8 mouse cellular contexts compared by ENCODE assay signal in the genomic region with DNA sequence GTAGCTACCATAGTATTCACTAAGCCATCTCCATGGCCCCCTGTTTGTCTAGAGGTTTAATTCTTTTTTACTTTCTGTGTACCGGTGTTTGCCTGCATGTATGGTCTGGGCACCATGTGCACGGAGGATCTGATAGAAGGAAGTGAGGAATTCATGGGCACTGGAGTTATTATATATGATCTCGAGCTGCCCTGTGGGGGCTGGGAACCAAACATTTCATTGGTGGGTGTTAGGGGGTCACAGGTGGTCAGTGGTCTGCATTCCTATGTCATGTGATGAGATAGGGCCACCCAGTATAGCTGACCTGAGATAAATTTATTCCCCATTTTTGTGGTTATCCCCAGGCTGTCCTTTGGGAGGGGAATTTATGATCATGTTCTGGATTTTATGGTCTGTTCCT. TPM values are rescaled to one million over a fixed set of nuclear protein-coding genes. Genes with fewer than 3 reads are reported as not detected.
DNase-seq lines count a peak whose midpoint lies in the region; ATAC-seq and TF ChIP-seq lines count a peak whose summit lies in the region.

No protein-coding gene starts in this region.

- 40% methylated on average over 3 of the region's 3 CpGs for WGBS in lung, embryonic 14.5 days
- 78% methylated on average over 3 of the region's 3 CpGs for WGBS in limb, embryonic 10.5 days
- 47% methylated on average over 3 of the region's 3 CpGs for WGBS in neural tube, embryonic 15.5 days

- no peak for ATAC-seq in lung, embryonic 14.5 days (ENCODE audit: insufficient read depth)
- ATAC-seq in neural tube, embryonic 15.5 days (ENCODE audit: low FRiP score): no peak

- peaks cover 12% of the 10 kb centered on the region for H3K4me1 ChIP-seq in lung, embryonic 14.5 days (ENCODE audit: insufficient read depth)
- peaks cover 3% of the 10 kb centered on the region; the same call in 1 of the 2 replicates for H3K4me1 ChIP-seq in embryonic fibroblast, embryonic 13.5 days (ENCODE audit: control insufficient read depth, insufficient read depth, low read length)
- H3K4me1 ChIP-seq in limb, embryonic 10.5 days: peaks cover 32% of the 10 kb centered on the region
- peaks cover 37% of the 10 kb centered on the region for H3K4me1 ChIP-seq in neural tube, embryonic 15.5 days

- peak overlapping the region; percentile 78 for H3K4me2 ChIP-seq in lung, embryonic 14.5 days
- H3K4me2 ChIP-seq in neural tube, embryonic 15.5 days: peak overlapping the region; percentile 54

- no peak overlapping the region for H3K4me3 ChIP-seq in lung, embryonic 14.5 days (ENCODE audit: low read depth, low read length)
- H3K4me3 ChIP-seq in embryonic fibroblast, embryonic 13.5 days (ENCODE audit: insufficient read depth, low read length): no peak overlapping the region
- H3K4me3 ChIP-seq in limb, embryonic 10.5 days: 0 out of 2 replicates have a peak overlapping the region, but pooled peaks have one; percentile 44
- no peak overlapping the region for H3K4me3 ChIP-seq in neural tube, embryonic 15.5 days (replicated peaks)

- DNase-seq in lung, embryonic 14.5 days: no peak
- DNase-seq in lung, postnatal 10 days: no peak
- DNase-seq in limb, embryonic 10.5 days (ENCODE audit: low spot score): no peak
- DNase-seq in right cerebral cortex, adult 2 months (ENCODE audit: low spot score in 2 of 2): no peak
- DNase-seq in right cerebral cortex, postnatal 4 days: no peak
- DNase-seq in ovary, postnatal 14 days (ENCODE audit: low spot score): no peak

- no peaks in the 10 kb centered on the region for H3K27me3 ChIP-seq in lung, embryonic 14.5 days (ENCODE audit: insufficient read depth, low read length)
- H3K27me3 ChIP-seq in limb, embryonic 10.5 days (ENCODE audit: low read depth, poor library complexity, severe bottlenecking): peaks cover 16% of the 10 kb centered on the region
- no peaks in the 10 kb centered on the region for H3K27me3 ChIP-seq in neural tube, embryonic 15.5 days (replicated peaks)

- H3K9me3 ChIP-seq in lung, embryonic 14.5 days (ENCODE audit: low read depth, low read length): no peaks in the 10 kb centered on the region
- H3K9me3 ChIP-seq in limb, embryonic 10.5 days (replicated peaks): no peaks in the 10 kb centered on the region
- no peaks in the 10 kb centered on the region for H3K9me3 ChIP-seq in neural tube, embryonic 15.5 days (replicated peaks)

- H3K36me3 ChIP-seq in lung, embryonic 14.5 days (ENCODE audit: insufficient read depth): no peaks in the 10 kb centered on the region
- H3K36me3 ChIP-seq in limb, embryonic 10.5 days: no peaks in the 10 kb centered on the region
- no peaks in the 10 kb centered on the region for H3K36me3 ChIP-seq in neural tube, embryonic 15.5 days

- TF ChIP-seq CTCF in lung, embryonic 14.5 days (IDR thresholded peaks at IDR 0.05; ENCODE audit: low read depth): no peak
- TF ChIP-seq CTCF in embryonic fibroblast, embryonic 13.5 days (IDR thresholded peaks at IDR 0.05; ENCODE audit: borderline replicate concordance, insufficient read depth, low read length): no peak

- no peak overlapping the region for H3K9ac ChIP-seq in lung, embryonic 14.5 days
- H3K9ac ChIP-seq in neural tube, embryonic 15.5 days (replicated peaks): no peak overlapping the region

- H3K27ac ChIP-seq in lung, embryonic 14.5 days (ENCODE audit: low read depth): peak overlapping the region; percentile 100; the same call in 1 of the 2 replicates
- H3K27ac ChIP-seq in embryonic fibroblast, embryonic 13.5 days (ENCODE audit: insufficient read depth, low read length): peak overlapping the region; percentile 88
- H3K27ac ChIP-seq in limb, embryonic 10.5 days: peak overlapping the region; percentile 97
- H3K27ac ChIP-seq in neural tube, embryonic 15.5 days (replicated peaks): peak overlapping the region; percentile 97

- peak; percentile 22; the same call in 1 of the 2 replicates for TF ChIP-seq POLR2A in embryonic fibroblast, embryonic 13.5 days (IDR thresholded peaks at IDR 0.05; ENCODE audit: low read depth, low read length)

RNA-seq across cellular contexts. Expression of a gene that starts 5.0 kb away (rescaled TPM):
- 1,057 and 1,103 TPM in 2 replicates for polyA plus RNA-seq in lung, embryonic 14.5 days (2014; fragmentation: Nextera tagmentation; extraction: Ambion mirVana)
- 543 and 665 TPM in 2 replicates for polyA plus RNA-seq in embryonic fibroblast, embryonic 13.5 days (2011; ENCODE audit: insufficient read length, low read depth, missing spikeins)
- polyA plus RNA-seq in limb, embryonic 10.5 days (2016; fragmentation: Nextera tagmentation; extraction: Ambion mirVana): 856 and 992 TPM in 2 replicates
- polyA plus RNA-seq in neural tube, embryonic 15.5 days (2015; fragmentation: Nextera tagmentation; extraction: Ambion mirVana): 1,353 and 1,380 TPM in 2 replicates

RNA-seq across cellular contexts. Expression of a gene that starts 5.9 kb away (rescaled TPM):
- 0.45 and 0.46 TPM in 2 replicates for polyA plus RNA-seq in lung, embryonic 14.5 days (2014; fragmentation: Nextera tagmentation; extraction: Ambion mirVana)
- polyA plus RNA-seq in embryonic fibroblast, embryonic 13.5 days (2011; ENCODE audit: insufficient read length, low read depth, missing spikeins): not detected in 2 replicates
- polyA plus RNA-seq in limb, embryonic 10.5 days (2016; fragmentation: Nextera tagmentation; extraction: Ambion mirVana): 0.44 and 0.54 TPM in 2 replicates
- polyA plus RNA-seq in neural tube, embryonic 15.5 days (2015; fragmentation: Nextera tagmentation; extraction: Ambion mirVana): 0.59 and 0.74 TPM in 2 replicates

RNA-seq across cellular contexts. Expression of a gene that starts 38.9 kb away (rescaled TPM):
- 11.9 and 13.3 TPM in 2 replicates for polyA plus RNA-seq in lung, embryonic 14.5 days (2014; fragmentation: Nextera tagmentation; extraction: Ambion mirVana)
- polyA plus RNA-seq in embryonic fibroblast, embryonic 13.5 days (2011; ENCODE audit: insufficient read length, low read depth, missing spikeins): 18.6 and 27.6 TPM in 2 replicates
- 23.5 and 25.5 TPM in 2 replicates for polyA plus RNA-seq in limb, embryonic 10.5 days (2016; fragmentation: Nextera tagmentation; extraction: Ambion mirVana)
- polyA plus RNA-seq in neural tube, embryonic 15.5 days (2015; fragmentation: Nextera tagmentation; extraction: Ambion mirVana): 9.9 and 10.9 TPM in 2 replicates

RNA-seq across cellular contexts. Expression of a gene that starts 46.4 kb away (rescaled TPM):
- 37.6 and 37.9 TPM in 2 replicates for polyA plus RNA-seq in lung, embryonic 14.5 days (2014; fragmentation: Nextera tagmentation; extraction: Ambion mirVana)
- polyA plus RNA-seq in embryonic fibroblast, embryonic 13.5 days (2011; ENCODE audit: insufficient read length, low read depth, missing spikeins): 30.2 and 37.5 TPM in 2 replicates
- polyA plus RNA-seq in limb, embryonic 10.5 days (2016; fragmentation: Nextera tagmentation; extraction: Ambion mirVana): 52.1 and 59.0 TPM in 2 replicates
- 37.3 and 40.6 TPM in 2 replicates for polyA plus RNA-seq in neural tube, embryonic 15.5 days (2015; fragmentation: Nextera tagmentation; extraction: Ambion mirVana)

RNA-seq across cellular contexts. Expression of a gene that starts 54.1 kb away (rescaled TPM):
- polyA plus RNA-seq in lung, embryonic 14.5 days (2014; fragmentation: Nextera tagmentation; extraction: Ambion mirVana): 51.4 and 58.0 TPM in 2 replicates
- polyA plus RNA-seq in embryonic fibroblast, embryonic 13.5 days (2011; ENCODE audit: insufficient read length, low read depth, missing spikeins): 46.8 and 47.8 TPM in 2 replicates
- polyA plus RNA-seq in limb, embryonic 10.5 days (2016; fragmentation: Nextera tagmentation; extraction: Ambion mirVana): 43.5 and 45.2 TPM in 2 replicates
- 50.5 and 55.5 TPM in 2 replicates for polyA plus RNA-seq in neural tube, embryonic 15.5 days (2015; fragmentation: Nextera tagmentation; extraction: Ambion mirVana)
